Mouse (Mus musculus): ENCODE measurements around the gene Mapkapk5.
A peak's percentile ranks its signal among the peaks of the same experiment; 100 is the strongest.

GRCm38 (mm10) chr5:121564468-121564895 lies 18.8 kb upstream of the Mapkapk5 start:
- TF ChIP-seq CTCF (IDR thresholded peaks at IDR 0.05; ENCODE audit: low read depth, low read length) (peak; percentile 93), POLR2A (IDR thresholded peaks at IDR 0.05; ENCODE audit: extremely low read depth, insufficient read depth, low read length) (no peak)

All from liver, adult 2 months (tissue).